Mouse (Mus musculus) liver, postnatal 0 days (tissue): Measurements from ENCODE around the gene Carnmt1.

Experiments used
- CTCF ChIP-seq: sonication (generic); IDR thresholded peaks from 2 replicates; pipeline ENCODE4 v1.5.1; 2016; ENCODE audit warnings: antibody characterized with exemption, low read depth
- EP300 ChIP-seq: IDR thresholded peaks from 2 replicates; pipeline ENCODE4 v1.6.1; 2016; ENCODE audit warnings: antibody characterized with exemption, low read depth, mild to moderate bottlenecking

DNA sequence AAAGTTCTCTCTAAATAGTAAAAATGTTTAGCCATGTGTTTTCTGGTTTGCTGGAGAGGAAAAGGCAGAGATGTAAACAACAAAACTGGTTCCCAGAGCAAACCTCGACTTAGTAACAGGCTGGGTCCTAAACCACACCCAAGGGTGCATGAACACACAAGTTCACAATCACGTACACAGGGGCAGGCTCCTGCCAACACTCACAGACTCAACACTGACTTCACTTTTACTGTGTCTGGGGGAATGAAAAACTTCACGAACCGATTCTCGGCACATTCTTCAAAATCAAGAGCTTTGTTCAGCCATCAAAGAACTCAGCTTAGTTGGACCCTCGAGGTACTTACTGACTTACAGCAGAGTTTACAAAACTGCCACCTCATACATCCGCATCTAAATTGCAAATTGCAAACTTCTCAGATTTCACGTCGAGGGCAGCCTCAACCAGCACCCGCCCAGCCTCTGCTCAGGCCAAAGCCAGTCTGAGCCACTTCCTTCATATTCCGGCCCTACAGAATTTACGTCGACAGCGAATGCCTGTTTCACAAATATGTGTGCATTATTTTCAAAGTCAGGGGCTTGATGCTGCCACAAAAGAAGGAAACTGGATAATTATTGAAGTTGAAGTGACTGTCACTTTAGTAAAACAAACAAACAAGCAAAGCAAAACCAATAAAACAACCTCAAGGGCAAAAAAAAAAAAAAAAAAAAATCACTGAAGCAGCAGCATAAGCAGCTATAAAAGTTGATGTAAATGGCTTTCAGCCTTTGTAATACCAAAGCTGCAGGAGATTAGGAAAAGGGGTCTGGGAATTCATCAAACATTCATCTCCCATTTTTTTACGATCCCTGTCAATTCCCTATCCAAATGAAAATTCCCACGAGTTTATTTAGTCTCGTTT, 40.1 kb upstream of the Carnmt1 start:
- TF ChIP-seq CTCF (no peak), EP300 (no peak)
